Mouse (Mus musculus) lung, embryonic 14.5 days (tissue): ENCODE data around the gene Bahcc1. TPM values are rescaled to one million over a fixed set of nuclear protein-coding genes. Genes with fewer than 3 reads are reported as not detected.
A peak's percentile ranks its signal among the peaks of the same experiment; 100 is the strongest.

Source experiments
- ATAC-seq: fragments of 200-750 bp; cut with Nextera tagmentation; 2 replicates; pipeline ENCODE4 v1.8.0; 2017; ENCODE audit warnings: mild to moderate bottlenecking, moderate TSS enrichment, moderate library complexity; ENCODE audit not compliant: insufficient read depth
- DNase-seq: peaks from one replicate; pipeline ENCODE4 v3.0.0-alpha.2; 2015
- H3K27ac ChIP-seq: fragments of 300-500 bp; sonication (generic); 2 replicates; pipeline ENCODE4 v1.5.1; 2014; ENCODE audit warnings: low read depth, mild to moderate bottlenecking, moderate library complexity
- H3K27me3 ChIP-seq: fragments of 300-500 bp; sonication (generic); 2 replicates; pipeline ENCODE4 v1.6.1; 2014; ENCODE audit warnings: low read length, control low read depth; ENCODE audit not compliant: insufficient read depth
- H3K36me3 ChIP-seq: fragments of 300-500 bp; sonication (generic); 2 replicates; pipeline ENCODE4 v1.6.1; 2014; ENCODE audit warnings: control low read depth; ENCODE audit not compliant: insufficient read depth
- H3K4me1 ChIP-seq: fragments of 300-500 bp; sonication (generic); 2 replicates; pipeline ENCODE4 v1.6.1; 2014; ENCODE audit warnings: antibody characterized with exemption, control low read depth; ENCODE audit not compliant: insufficient read depth
- H3K4me2 ChIP-seq: fragments of 300-500 bp; sonication (generic); 2 replicates; pipeline ENCODE4 v1.6.1; 2014; ENCODE audit warnings: mild to moderate bottlenecking
- H3K4me3 ChIP-seq: fragments of 300-500 bp; sonication (generic); 2 replicates; pipeline ENCODE4 v1.5.1; 2014; ENCODE audit warnings: low read depth, low read length
- H3K9ac ChIP-seq: fragments of 300-500 bp; sonication (generic); 2 replicates; pipeline ENCODE4 v1.6.1; 2014
- H3K9me3 ChIP-seq: fragments of 300-500 bp; sonication (generic); 2 replicates; pipeline ENCODE4 v1.6.1; 2016; ENCODE audit warnings: low read depth, low read length, control low read depth
- CTCF ChIP-seq: IDR thresholded peaks from 2 replicates; pipeline ENCODE4 v1.5.1; 2016; ENCODE audit warnings: antibody characterized with exemption, low read depth
- WGBS: fragments of 180-500 bp; shearing (Covaris S2); extraction: QIAGEN DNeasy Blood & Tissue Kit; methylation state at CpG from one replicate; pipeline ENCODE4 v1.1.7; 2014; 5-methylcytosine and 5-hydroxymethylcytosine counted together
- polyA plus RNA-seq: library from polyadenylated mRNA; unstranded; fragments of >200 nt; fragmentation: Nextera tagmentation; extraction: Ambion mirVana; gene quantifications from 2 replicates; pipeline ENCODE4 v1.2.1, GENCODE M21; 2014

The Bahcc1 gene
- polyA plus RNA-seq, 1 experiment from 2014 or later, result 14.3 TPM

- ATAC-seq, result no peak
Observed at GRCm38 (mm10) chr11:120256981-120257820, 24.5 kb downstream of the Bahcc1 start.

GRCm38 (mm10) chr11:120257911-120258310 is 25.2 kb downstream of the Bahcc1 start:
- 95% methylated on average over 13 of the region's 13 CpGs for WGBS
- Histone ChIP-seq H3K27ac (no peak overlapping the region), H3K4me1 (peaks cover 75% of the 10 kb centered on the region), H3K27me3 (no peaks in the 10 kb centered on the region), H3K36me3 (0 out of 2 replicates have a peak, but pooled peaks cover 13% of the 10 kb centered on the region), H3K9me3 (no peaks in the 10 kb centered on the region), H3K4me3 (no peak overlapping the region), H3K4me2 (no peak overlapping the region), H3K9ac (no peak overlapping the region)
- TF ChIP-seq CTCF, result no peak
- ATAC-seq, result no peak
- no peak for DNase-seq

More at GRCm38 (mm10) chr11:120256981-120257820, 24.5 kb downstream of the Bahcc1 start:
- 0 out of 2 replicates have a peak, but pooled peaks cover 13% of the 10 kb centered on the region for H3K36me3 ChIP-seq
- no peak overlapping the region for H3K4me2 ChIP-seq
- H3K4me3 ChIP-seq, result no peak overlapping the region
- no peaks in the 10 kb centered on the region for H3K9me3 ChIP-seq
- peak; percentile 29 for DNase-seq
- no peak for TF ChIP-seq CTCF
- WGBS, result 66% methylated on average over 10 of the region's 10 CpGs
- no peak overlapping the region for H3K9ac ChIP-seq
- no peak overlapping the region for H3K27ac ChIP-seq
- no peaks in the 10 kb centered on the region for H3K27me3 ChIP-seq
- peaks cover 75% of the 10 kb centered on the region for H3K4me1 ChIP-seq

- peak; percentile 16 for DNase-seq
- no peak for ATAC-seq
- 50% methylated on average over 12 of the region's 12 CpGs for WGBS
- TF ChIP-seq CTCF, result no peak
- Histone ChIP-seq H3K4me1 (peaks cover 78% of the 10 kb centered on the region), H3K27me3 (no peaks in the 10 kb centered on the region), H3K4me2 (no peak overlapping the region), H3K36me3 (0 out of 2 replicates have a peak, but pooled peaks cover 13% of the 10 kb centered on the region), H3K4me3 (no peak overlapping the region), H3K9ac (no peak overlapping the region; the same call in 1 of the 2 replicates), H3K9me3 (no peaks in the 10 kb centered on the region), H3K27ac (0 out of 2 replicates have a peak overlapping the region, but pooled peaks have one; percentile 10)
Observed at GRCm38 (mm10) chr11:120258896-120259689, 26.3 kb downstream of the Bahcc1 start.

- DNase-seq (peak; percentile 35), ATAC-seq (no peak)
- Histone ChIP-seq H3K4me1 (peaks cover 74% of the 10 kb centered on the region), H3K9ac (no peak overlapping the region), H3K36me3 (0 out of 2 replicates have a peak, but pooled peaks cover 13% of the 10 kb centered on the region), H3K4me2 (no peak overlapping the region), H3K4me3 (no peak overlapping the region), H3K27me3 (no peaks in the 10 kb centered on the region), H3K9me3 (no peaks in the 10 kb centered on the region), H3K27ac (0 out of 2 replicates have a peak overlapping the region, but pooled peaks have one; percentile 10)
- no peak for TF ChIP-seq CTCF
- WGBS, result 70% methylated on average over 25 of the region's 25 CpGs
Observed at GRCm38 (mm10) chr11:120259792-120260768, 27.3 kb downstream of the Bahcc1 start.

GRCm38 (mm10) chr11:120260769-120261150 is 28.0 kb downstream of the Bahcc1 start:
- no peak for DNase-seq
- Histone ChIP-seq H3K9ac (no peak overlapping the region), H3K9me3 (no peaks in the 10 kb centered on the region), H3K36me3 (0 out of 2 replicates have a peak, but pooled peaks cover 13% of the 10 kb centered on the region), H3K4me1 (peaks cover 72% of the 10 kb centered on the region), H3K4me2 (no peak overlapping the region), H3K27ac (peak overlapping the region; percentile 26; the same call in 1 of the 2 replicates), H3K27me3 (no peaks in the 10 kb centered on the region), H3K4me3 (no peak overlapping the region)
- WGBS, result 79% methylated on average over 6 of the region's 6 CpGs
- no peak for TF ChIP-seq CTCF
- no peak for ATAC-seq
